Mouse (Mus musculus): ENCODE measurements around the gene Pdgfc.

- TF ChIP-seq ZC3H11A (IDR thresholded peaks at IDR 0.05; ENCODE audit: borderline replicate concordance, low read depth, low read length) (no peak), ZNF384 (IDR thresholded peaks at IDR 0.05; ENCODE audit: low read depth, low read length) (no peak)
These were observed 124.4 kb downstream of the Pdgfc start for GRCm38 (mm10) chr3:81160457-81161165.
